Mouse (Mus musculus): Measurements from ENCODE around the gene Prmt3. TPM values are rescaled to one million over a fixed set of nuclear protein-coding genes. Genes with fewer than 3 reads are reported as not detected.

Gene Prmt3
- total RNA-seq, 2 experiments from 2014 or later: 11.1 to 13.2 TPM

DNA sequence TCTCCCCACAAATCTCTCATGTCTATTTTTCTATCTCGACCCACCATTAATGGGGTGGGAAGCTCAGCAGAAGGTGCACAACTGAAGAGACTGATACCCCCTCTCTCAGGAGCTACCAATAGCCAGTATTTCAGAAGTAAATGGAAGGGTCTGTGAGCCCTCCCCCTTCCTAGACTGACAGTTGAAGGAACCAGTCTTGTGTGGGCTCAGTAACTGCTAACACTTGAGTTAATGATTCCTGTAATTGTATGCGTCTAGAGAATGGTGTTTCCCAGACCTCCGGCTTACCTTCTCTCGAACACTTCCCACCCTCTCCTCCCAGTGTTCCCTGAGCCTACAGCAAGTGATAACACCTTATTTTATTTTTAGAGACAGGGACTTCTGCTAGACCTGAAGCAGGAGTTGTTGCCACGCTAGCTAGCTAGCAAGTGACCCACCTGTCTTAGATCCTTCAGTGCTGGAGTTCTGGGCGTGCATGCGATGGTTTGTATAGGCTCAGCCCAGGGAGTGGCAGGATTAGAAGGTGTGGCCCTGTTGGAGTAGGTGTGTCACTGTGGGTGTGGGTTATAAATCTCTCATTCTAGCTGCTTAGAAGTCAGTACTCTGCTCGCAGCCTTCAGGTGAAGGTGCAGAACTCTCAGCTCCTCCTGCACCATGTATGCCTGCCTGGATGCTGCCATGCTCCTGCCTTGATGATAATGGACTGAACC lies 102.0 kb downstream of the Prmt3 start:
- intact Hi-C loops (cut with DNase I): no loop called here
- Histone ChIP-seq H3K27ac (no peak overlapping the region), H3K4me3 (no peak overlapping the region)
- no peak for DNase-seq
- TF ChIP-seq CTCF (IDR thresholded peaks at IDR 0.05): no peak

GRCm38 (mm10) chr7:49882288-49882687 lies 104.1 kb downstream of the Prmt3 start:
- Histone ChIP-seq H3K27ac (no peak overlapping the region), H3K4me3 (no peak overlapping the region)
- intact Hi-C loops (cut with DNase I): no loop called here
- no peak for TF ChIP-seq CTCF (IDR thresholded peaks at IDR 0.05)
- DNase-seq: no peak

DNA sequence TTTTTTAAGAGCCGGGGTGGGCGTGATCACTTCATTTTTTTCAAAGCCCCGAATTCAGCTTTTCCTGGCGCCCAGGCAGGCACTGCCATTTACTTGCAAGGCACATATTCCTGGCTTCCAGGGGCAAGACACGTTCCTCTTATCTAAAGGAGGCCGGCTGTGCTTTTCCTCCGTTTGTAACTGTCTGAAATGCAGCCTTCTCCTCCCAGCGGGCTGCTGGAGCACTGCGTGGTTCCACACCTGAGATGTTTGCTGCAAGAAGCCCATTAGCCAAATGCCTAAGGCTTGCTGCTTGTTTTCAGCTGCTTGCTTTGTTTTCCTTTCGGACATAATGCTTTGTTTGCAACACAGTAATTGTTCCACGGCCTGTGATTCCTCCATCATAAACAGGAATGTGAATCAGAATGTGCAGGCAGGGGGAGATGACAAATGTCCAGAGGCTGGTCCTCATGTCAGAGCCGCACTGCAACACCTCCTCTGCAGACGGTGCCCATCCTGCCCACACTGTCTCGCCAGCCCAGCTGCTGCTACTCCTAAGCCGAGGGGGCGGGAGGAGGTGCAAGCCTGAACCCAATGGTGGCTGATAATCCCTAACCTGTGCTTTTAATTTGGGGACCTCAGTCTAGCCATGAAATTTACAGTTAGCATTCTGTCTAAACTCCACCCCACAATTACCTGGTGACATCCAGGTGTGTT lies 104.7 kb downstream of the Prmt3 start:
- intact Hi-C loops (cut with DNase I): no loop called here
- no peak for TF ChIP-seq CTCF (IDR thresholded peaks at IDR 0.05)
- no peak for DNase-seq
- H3K27ac ChIP-seq: no peak overlapping the region
- no peak overlapping the region for H3K4me3 ChIP-seq

GRCm38 (mm10) chr7:49887776-49888390 lies 109.7 kb downstream of the Prmt3 start:
- DNase-seq: no peak
- H3K27ac ChIP-seq: no peak overlapping the region
- H3K4me3 ChIP-seq: no peak overlapping the region
- TF ChIP-seq CTCF (IDR thresholded peaks at IDR 0.05): no peak
- intact Hi-C loops (cut with DNase I): no loop called here

DNA sequence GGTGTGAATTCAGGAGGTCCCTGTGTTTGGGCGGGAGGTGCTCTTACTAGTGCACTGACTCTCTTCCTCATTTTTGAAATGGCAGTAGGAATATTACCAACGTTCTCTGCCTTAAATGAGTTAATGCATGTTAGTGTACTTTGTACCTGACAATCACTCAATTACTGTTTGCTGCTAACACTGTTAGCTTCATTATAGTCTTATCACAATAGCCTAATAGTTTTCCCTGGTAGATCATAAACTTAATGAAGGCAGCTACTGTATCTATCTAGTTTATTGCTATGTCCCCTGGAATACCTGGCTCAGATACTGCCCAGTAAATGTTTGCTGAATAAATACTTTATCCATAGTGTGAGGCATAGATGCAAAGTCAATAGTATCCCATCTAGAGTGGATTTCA lies 116.6 kb downstream of the Prmt3 start:
- DNase-seq: no peak
- TF ChIP-seq CTCF (IDR thresholded peaks at IDR 0.05): no peak
- intact Hi-C loops (cut with DNase I): no loop called here
- H3K27ac ChIP-seq: no peak overlapping the region
- H3K4me3 ChIP-seq: no peak overlapping the region

- Histone ChIP-seq H3K27ac (no peak overlapping the region), H3K4me3 (no peak overlapping the region)
- TF ChIP-seq CTCF (IDR thresholded peaks at IDR 0.05): no peak
- intact Hi-C loops (cut with DNase I): no loop called here
- no peak for DNase-seq
Observed at GRCm38 (mm10) chr7:49895296-49895695, 117.2 kb downstream of the Prmt3 start.

- intact Hi-C loops (cut with DNase I): no loop called here
Observed at GRCm38 (mm10) chr7:49902003-49902552, 123.9 kb downstream of the Prmt3 start.

DNA sequence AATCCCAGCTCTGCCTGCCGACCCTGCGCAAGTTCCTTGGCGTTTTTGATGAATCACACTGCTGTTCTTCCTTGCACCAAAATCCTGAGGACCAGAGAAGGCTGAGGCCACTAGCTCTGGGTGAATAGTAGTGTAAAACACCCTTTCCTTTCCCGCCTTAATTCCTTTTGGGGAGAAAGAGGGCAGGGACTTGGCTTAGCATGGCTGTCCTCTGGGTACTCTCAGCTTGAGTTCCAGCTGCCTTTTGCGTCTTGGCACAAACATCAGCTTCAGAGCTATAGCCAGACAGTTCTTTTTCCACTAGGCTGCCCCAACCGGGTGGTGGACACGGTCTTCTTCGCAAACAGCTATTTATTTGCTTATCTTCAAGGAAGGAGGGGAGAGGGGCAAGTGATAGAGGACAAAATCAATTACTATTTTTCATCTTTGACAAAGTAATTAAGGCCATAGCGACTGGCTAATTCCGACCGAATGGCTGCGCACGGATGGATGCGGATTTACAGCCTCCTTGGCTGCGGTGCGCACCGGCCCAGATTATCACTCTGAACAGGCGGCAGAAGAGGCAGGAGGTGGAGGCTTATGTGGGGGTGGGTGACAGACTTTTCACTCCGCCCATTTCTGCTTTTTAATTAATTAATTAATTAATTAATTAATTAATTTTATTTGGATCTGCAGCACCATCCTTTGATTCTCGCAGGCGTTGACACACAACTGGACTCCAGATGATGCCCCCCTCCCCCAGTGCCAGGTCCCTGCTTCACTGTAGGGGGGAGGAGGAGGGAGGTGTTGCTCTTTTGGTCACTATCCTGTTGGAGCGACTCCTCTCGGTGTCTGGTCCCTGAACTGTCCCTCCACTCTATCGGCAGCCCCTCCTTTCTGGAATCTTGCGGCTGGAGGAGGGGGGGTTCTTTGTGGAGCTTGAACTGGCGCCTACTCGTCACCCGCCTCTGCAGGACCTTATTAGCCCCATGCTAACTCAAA lies 129.3 kb downstream of the Prmt3 start:
- no peak overlapping the region for H3K27ac ChIP-seq
- H3K4me3 ChIP-seq: no peak overlapping the region
- TF ChIP-seq CTCF (IDR thresholded peaks at IDR 0.05): no peak
- DNase-seq: no peak
- intact Hi-C loops (cut with DNase I): no loop called here

More at GRCm38 (mm10) chr7:49902003-49902552, 123.9 kb downstream of the Prmt3 start:
- H3K4me3 ChIP-seq: no peak overlapping the region
- no peak overlapping the region for H3K27ac ChIP-seq
- no peak for DNase-seq
- no peak for TF ChIP-seq CTCF (IDR thresholded peaks at IDR 0.05)

Other genes starting within 250 kb of the Prmt3 start
- gene Dbx1, start 141.5 kb upstream of the Prmt3 start, total RNA-seq (2021): not detected
- gene Htatip2, start 19.2 kb upstream of the Prmt3 start, total RNA-seq (2021): 1 to 10 TPM; 3.9 to 4.0 TPM
- gene Slc6a5, start 131.8 kb downstream of the Prmt3 start, total RNA-seq (2021): not detected
- under 1 TPM in 1 of 2 experiments, not detected in 1; 0.33 TPM for gene Nell1, start 196.5 kb downstream of the Prmt3 start, total RNA-seq (2021)